Mouse (Mus musculus) cerebellum, postnatal 10 days (tissue): Measurements from ENCODE around the gene Cers2.
"Not testable (repeated sequence)": the region's sequence is repeated elsewhere in the genome, so short reads cannot be mapped to it uniquely, and the experiment has no call there.

Experiments
- DNase-seq, 2 experiments: peaks; one replicate each; pipeline ENCODE4 v3.0.0; 2021; ENCODE audit warnings: mixed read lengths in 2 of 2

The Cers2 gene

GRCm38 (mm10) chr3:95319701-95320625, 5.4 kb downstream of the Cers2 start:
- DNase-seq = no peak

- DNase-seq = no peak
These were observed 8.8 kb downstream of the Cers2 start for GRCm38 (mm10) chr3:95323429-95323828.

- no peak for DNase-seq
These were observed 10.0 kb downstream of the Cers2 start for GRCm38 (mm10) chr3:95324454-95325144.

DNA sequence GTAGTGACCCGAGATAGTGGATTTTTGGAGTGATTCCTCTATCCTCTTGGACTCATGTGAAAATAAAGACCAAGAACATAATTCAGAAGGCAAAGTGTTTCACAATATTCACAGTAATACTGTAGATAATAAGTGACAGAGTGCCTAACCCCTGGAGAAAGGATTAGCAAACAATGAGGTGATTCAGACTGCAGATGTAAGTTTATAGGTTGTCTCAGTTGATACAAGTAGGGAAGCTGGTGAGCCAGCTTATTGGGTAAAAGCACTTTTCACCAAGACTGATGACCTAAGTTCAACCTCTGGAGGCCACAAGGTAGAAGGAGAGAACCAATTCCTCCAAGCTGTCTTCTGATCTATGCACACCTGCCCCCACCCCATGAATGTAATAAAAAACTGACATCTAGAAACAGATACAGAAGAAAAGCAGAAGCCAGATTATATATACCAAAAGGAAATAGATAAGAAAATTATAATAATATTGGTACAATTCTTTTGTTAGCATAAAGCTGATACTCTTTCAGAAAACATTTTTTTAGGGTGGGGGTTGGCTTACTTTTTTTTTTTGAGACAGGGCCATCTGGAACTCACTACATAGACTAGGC, 14.3 kb downstream of the Cers2 start:
- no peak for DNase-seq

DNA sequence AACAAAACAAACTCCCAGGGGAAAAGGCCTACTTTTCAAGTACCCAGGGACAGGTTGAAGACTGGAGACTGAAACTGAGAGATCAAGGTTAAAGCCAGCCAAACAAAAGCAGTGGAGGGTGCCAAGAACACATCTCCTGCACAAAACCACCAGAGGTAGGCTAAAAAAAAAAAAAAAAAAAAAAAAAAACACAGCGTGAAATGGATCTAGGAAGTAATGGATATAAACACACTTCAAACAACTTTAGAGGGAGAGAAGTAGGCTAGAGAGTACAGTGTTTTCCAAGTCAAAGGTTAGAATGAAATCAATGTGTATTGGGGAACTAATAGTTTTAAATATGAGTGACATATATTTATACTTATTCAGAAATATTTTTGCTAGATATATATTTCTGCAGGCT, 16.9 kb downstream of the Cers2 start:
- DNase-seq = no peak

DNA sequence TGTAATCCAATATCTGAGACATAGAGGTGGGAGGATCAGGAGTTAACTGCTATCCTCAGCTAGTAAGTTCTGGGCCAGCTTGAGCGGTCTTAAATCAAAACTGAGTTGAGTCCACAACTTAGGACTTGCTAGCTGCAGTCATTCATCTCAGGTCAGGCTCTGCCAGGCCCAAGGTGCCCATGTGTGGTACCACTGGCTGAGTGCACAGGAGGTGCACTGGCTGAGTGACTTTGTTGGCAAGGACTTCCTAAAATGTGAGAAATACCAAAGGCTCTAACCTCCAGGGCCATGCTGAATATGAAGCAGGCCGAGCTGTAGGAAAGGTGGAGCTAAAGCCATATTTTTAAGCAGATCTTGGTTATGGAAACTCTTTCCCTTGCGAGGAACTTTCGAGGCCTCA, 22.8 kb downstream of the Cers2 start:
- DNase-seq = no peak

DNA sequence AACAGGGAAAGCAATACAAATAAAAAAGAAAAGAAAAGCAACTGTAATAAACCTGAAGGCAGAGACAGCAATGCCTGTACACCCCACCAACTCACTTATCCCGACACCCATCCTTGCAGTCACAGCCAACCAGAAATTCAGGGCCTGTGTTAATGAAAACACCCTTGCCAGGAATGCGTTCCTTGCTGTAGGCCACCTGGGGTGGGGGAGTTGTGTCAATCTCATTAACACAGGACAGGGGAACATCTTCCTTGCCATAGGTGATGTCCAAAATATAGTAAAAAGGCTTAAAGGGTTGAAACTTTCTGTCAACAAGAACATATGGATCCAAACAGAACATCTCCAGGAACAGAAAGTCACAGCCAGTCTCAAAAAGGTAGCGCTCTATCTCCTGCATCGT, 23.7 kb downstream of the Cers2 start:
- no peak for DNase-seq

GRCm38 (mm10) chr3:95343356-95344000, 28.9 kb downstream of the Cers2 start:
- DNase-seq = not testable (repeated sequence)

DNA sequence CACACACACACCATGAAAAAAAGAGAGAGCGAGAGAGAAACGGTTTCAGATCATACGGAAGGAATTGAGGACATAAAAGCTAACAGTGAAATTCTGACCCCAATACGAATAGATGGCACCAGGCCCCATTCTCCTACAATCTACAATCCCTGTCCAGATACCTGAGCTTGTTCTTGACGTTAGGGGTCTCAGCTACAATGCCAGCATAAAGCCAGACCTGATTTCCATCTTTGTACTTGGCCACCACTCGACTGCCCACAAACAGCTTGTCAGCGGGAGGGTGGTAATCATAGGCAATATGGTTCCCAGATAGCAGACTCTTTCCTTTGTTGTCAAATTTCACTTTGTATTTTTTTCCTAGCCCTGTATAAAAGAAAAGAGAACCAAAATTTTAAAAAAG, 31.9 kb downstream of the Cers2 start:
- no peak for DNase-seq

GRCm38 (mm10) chr3:95348343-95348742, 33.8 kb downstream of the Cers2 start:
- DNase-seq = not testable (repeated sequence)

GRCm38 (mm10) chr3:95349491-95349890, 34.9 kb downstream of the Cers2 start:
- peak; percentile 43 to 60 for DNase-seq

- not testable (repeated sequence) for DNase-seq
These were observed 41.4 kb downstream of the Cers2 start for GRCm38 (mm10) chr3:95355911-95356544.

- peak; percentile 99 for DNase-seq
These were observed 42.3 kb downstream of the Cers2 start, which contains the start of gene Setdb1 for GRCm38 (mm10) chr3:95356701-95357449. Setdb1 (minus strand) TSS chr3:95357202.

- DNase-seq = peak in 1 of 2 experiments; percentile 4
These were observed 43.2 kb downstream of the Cers2 start for GRCm38 (mm10) chr3:95357746-95358145.

GRCm38 (mm10) chr3:95360276-95360675, 45.7 kb downstream of the Cers2 start:
- not testable (repeated sequence) for DNase-seq

- no peak for DNase-seq
These were observed 55.5 kb downstream of the Cers2 start for GRCm38 (mm10) chr3:95370101-95370500.
